Mouse (Mus musculus) right cerebral cortex, adult 18-20 months (tissue): ENCODE data around the gene Rab34.

ENCODE experiments used
- DNase-seq: peaks from one replicate; pipeline ENCODE4 v3.0.0; 2022; ENCODE audit warnings: mixed read lengths

The Rab34 gene

DNA sequence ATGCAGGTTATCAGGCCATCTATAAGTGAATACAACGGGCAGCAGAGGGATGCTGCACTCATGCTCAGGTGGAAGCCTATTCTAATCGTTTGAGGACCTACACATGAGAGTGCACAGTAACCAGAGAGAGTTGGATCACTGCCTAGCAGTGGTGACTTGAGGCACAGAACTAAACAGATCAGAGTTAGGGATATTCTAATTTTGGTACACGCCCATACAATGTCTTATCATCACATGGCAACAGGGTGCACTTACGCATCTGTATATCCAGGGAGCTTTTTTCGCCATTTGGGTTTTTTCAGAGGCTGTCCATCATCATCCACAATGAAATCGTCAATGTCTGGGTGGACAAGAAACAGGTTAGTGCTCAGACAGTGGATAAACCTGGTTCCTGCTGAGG is 43.3 kb downstream of the Rab34 start:
- no peak for DNase-seq

DNA sequence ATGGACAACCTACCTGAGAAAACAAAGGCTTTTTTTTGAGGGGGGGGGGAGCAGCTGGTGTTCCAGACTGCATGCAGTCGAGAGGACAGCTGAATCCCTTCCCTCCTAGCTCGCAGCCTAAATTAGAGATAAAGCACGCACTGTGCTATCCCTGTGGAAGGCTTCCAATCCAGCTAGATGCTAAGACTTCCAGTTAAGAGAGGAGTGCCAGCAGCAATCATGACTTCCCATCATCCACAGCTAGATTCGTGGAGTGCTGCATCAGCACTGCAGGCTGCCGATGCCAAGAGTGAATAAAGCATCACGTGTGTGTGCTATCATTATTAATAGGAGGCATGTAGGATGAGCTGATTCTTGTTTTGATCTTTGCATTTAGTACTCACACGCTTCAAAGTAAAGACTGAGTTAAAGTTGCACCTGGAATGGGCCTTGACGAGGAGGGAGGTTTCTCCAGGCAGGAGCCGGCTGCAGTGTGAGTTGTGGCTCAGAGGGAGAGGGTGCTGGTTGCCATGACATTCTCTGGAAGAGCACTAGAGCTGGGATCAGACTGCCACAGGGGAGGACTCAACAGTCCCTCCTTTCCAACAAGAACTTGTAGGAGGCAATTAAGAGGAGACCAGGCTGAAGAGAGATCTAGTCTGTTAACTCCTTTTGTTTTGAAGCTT is 52.1 kb downstream of the Rab34 start:
- peak; percentile 67 for DNase-seq
